Mouse (Mus musculus) erythroid progenitor cell, adult 5-6 weeks (primary cell): Measurements from ENCODE around the gene Gm45785. TPM values are rescaled to one million over a fixed set of nuclear protein-coding genes. Genes with fewer than 3 reads are reported as not detected.

Experiments used
- total RNA-seq, 2 experiments: library from RNA; stranded (forward) in 1 of 2; stranded (reverse) in 1 of 2; fragments of 150-400 nt in 1 of 2; fragments of 186-747, 209-891 nt in 1 of 2; gene quantifications; 2 replicates each; pipeline versions ENCODE4 v1.2.3 to v1.2.4; 2015 to 2017; ENCODE audit warnings: low replicate concordance in 2 of 2

The Gm45785 gene
- total RNA-seq, 2 experiments from 2014 or later: not detected

Other genes starting within 250 kb of the Gm45785 start
- gene Olfr61, start 227.4 kb downstream of the Gm45785 start, total RNA-seq (2015; ENCODE audit: low replicate concordance): not detected in 2 replicates
- gene Olfr61, start 227.4 kb downstream of the Gm45785 start, total RNA-seq (2017; ENCODE audit: low replicate concordance): not detected in 2 replicates
- not detected in 2 replicates for gene Olfr53, start 209.9 kb downstream of the Gm45785 start, total RNA-seq (2015; ENCODE audit: low replicate concordance)
- gene Olfr53, start 209.9 kb downstream of the Gm45785 start, total RNA-seq (2017; ENCODE audit: low replicate concordance): not detected in 2 replicates
- gene Olfr539, start 196.4 kb downstream of the Gm45785 start, total RNA-seq (2015; ENCODE audit: low replicate concordance): not detected in 2 replicates
- not detected in 2 replicates for gene Olfr539, start 196.4 kb downstream of the Gm45785 start, total RNA-seq (2017; ENCODE audit: low replicate concordance)
- not detected in 2 replicates for gene Olfr45, start 174.4 kb downstream of the Gm45785 start, total RNA-seq (2015; ENCODE audit: low replicate concordance)
- not detected in 2 replicates for gene Olfr45, start 174.4 kb downstream of the Gm45785 start, total RNA-seq (2017; ENCODE audit: low replicate concordance)
- not detected in 2 replicates for gene Olfr541, start 159.1 kb downstream of the Gm45785 start, total RNA-seq (2015; ENCODE audit: low replicate concordance)
- gene Olfr541, start 159.1 kb downstream of the Gm45785 start, total RNA-seq (2017; ENCODE audit: low replicate concordance): not detected in 2 replicates
- not detected in 2 replicates for gene Cyp2e1, start 92.6 kb downstream of the Gm45785 start, total RNA-seq (2015; ENCODE audit: low replicate concordance)
- gene Cyp2e1, start 92.6 kb downstream of the Gm45785 start, total RNA-seq (2017; ENCODE audit: low replicate concordance): not detected in 2 replicates
- gene Syce1, start 68.5 kb downstream of the Gm45785 start, total RNA-seq (2015; ENCODE audit: low replicate concordance): 1.8 TPM in 1 of 2 replicates, not detected in the other
- not detected in 2 replicates for gene Syce1, start 68.5 kb downstream of the Gm45785 start, total RNA-seq (2017; ENCODE audit: low replicate concordance)
- gene Zfp941, start 34.2 kb downstream of the Gm45785 start, total RNA-seq (2015; ENCODE audit: low replicate concordance): 0.36 TPM in 1 of 2 replicates, not detected in the other
- gene Zfp941, start 34.2 kb downstream of the Gm45785 start, total RNA-seq (2017; ENCODE audit: low replicate concordance): not detected in 2 replicates
- not detected in 2 replicates for gene Urah, start 21.3 kb downstream of the Gm45785 start, total RNA-seq (2015; ENCODE audit: low replicate concordance)
- gene Urah, start 21.3 kb downstream of the Gm45785 start, total RNA-seq (2017; ENCODE audit: low replicate concordance): not detected in 2 replicates
- gene Scgb1c1, start 10.8 kb downstream of the Gm45785 start, total RNA-seq (2015; ENCODE audit: low replicate concordance): not detected in 2 replicates
- gene Scgb1c1, start 10.8 kb downstream of the Gm45785 start, total RNA-seq (2017; ENCODE audit: low replicate concordance): not detected in 2 replicates
- gene Odf3, start 8.5 kb downstream of the Gm45785 start, total RNA-seq (2015; ENCODE audit: low replicate concordance): not detected in 2 replicates
- not detected in 2 replicates for gene Odf3, start 8.5 kb downstream of the Gm45785 start, total RNA-seq (2017; ENCODE audit: low replicate concordance)
- gene Ric8a, start 626 bp upstream of the Gm45785 start, total RNA-seq (2015; ENCODE audit: low replicate concordance): 19.1 and 49.5 TPM in 2 replicates
- 12.1 and 22.2 TPM in 2 replicates for gene Ric8a, start 626 bp upstream of the Gm45785 start, total RNA-seq (2017; ENCODE audit: low replicate concordance)
- 7.6 and 9.2 TPM in 2 replicates for gene Bet1l, start 1.2 kb upstream of the Gm45785 start, total RNA-seq (2015; ENCODE audit: low replicate concordance)
- 9.0 and 9.4 TPM in 2 replicates for gene Bet1l, start 1.2 kb upstream of the Gm45785 start, total RNA-seq (2017; ENCODE audit: low replicate concordance)
- 74.2 and 90.1 TPM in 2 replicates for gene Psmd13, start 25.6 kb upstream of the Gm45785 start, total RNA-seq (2015; ENCODE audit: low replicate concordance)
- 136 and 162 TPM in 2 replicates for gene Psmd13, start 25.6 kb upstream of the Gm45785 start, total RNA-seq (2017; ENCODE audit: low replicate concordance)
- 14.4 and 16.3 TPM in 2 replicates for gene Sirt3, start 26.0 kb upstream of the Gm45785 start, total RNA-seq (2015; ENCODE audit: low replicate concordance)
- gene Sirt3, start 26.0 kb upstream of the Gm45785 start, total RNA-seq (2017; ENCODE audit: low replicate concordance): 6.5 and 13.5 TPM in 2 replicates
- not detected in 2 replicates for gene Cox8b, start 44.1 kb upstream of the Gm45785 start, total RNA-seq (2015; ENCODE audit: low replicate concordance)
- not detected in 2 replicates for gene Cox8b, start 44.1 kb upstream of the Gm45785 start, total RNA-seq (2017; ENCODE audit: low replicate concordance)
- not detected in 2 replicates for gene Nlrp6, start 64.6 kb upstream of the Gm45785 start, total RNA-seq (2015; ENCODE audit: low replicate concordance)
- not detected in 2 replicates for gene Nlrp6, start 64.6 kb upstream of the Gm45785 start, total RNA-seq (2017; ENCODE audit: low replicate concordance)
- 0.72 TPM in 1 of 2 replicates, not detected in the other for gene Pgghg, start 85.1 kb upstream of the Gm45785 start, total RNA-seq (2015; ENCODE audit: low replicate concordance)
- gene Pgghg, start 85.1 kb upstream of the Gm45785 start, total RNA-seq (2017; ENCODE audit: low replicate concordance): 0.90 and 1.3 TPM in 2 replicates
- gene Ifitm5, start 94.0 kb upstream of the Gm45785 start, total RNA-seq (2015; ENCODE audit: low replicate concordance): not detected in 2 replicates
- not detected in 2 replicates for gene Ifitm5, start 94.0 kb upstream of the Gm45785 start, total RNA-seq (2017; ENCODE audit: low replicate concordance)
- not detected in 2 replicates for gene Gm45717, start 99.6 kb upstream of the Gm45785 start, total RNA-seq (2015; ENCODE audit: low replicate concordance)
- gene Gm45717, start 99.6 kb upstream of the Gm45785 start, total RNA-seq (2017; ENCODE audit: low replicate concordance): not detected in 2 replicates
- gene Ifitm2, start 99.7 kb upstream of the Gm45785 start, total RNA-seq (2015; ENCODE audit: low replicate concordance): 61.6 and 73.4 TPM in 2 replicates
- gene Ifitm2, start 99.7 kb upstream of the Gm45785 start, total RNA-seq (2017; ENCODE audit: low replicate concordance): 14.5 and 51.7 TPM in 2 replicates
- gene Ifitm1, start 110.9 kb upstream of the Gm45785 start, total RNA-seq (2015; ENCODE audit: low replicate concordance): 31.0 TPM in 1 of 2 replicates, not detected in the other
- gene Ifitm1, start 110.9 kb upstream of the Gm45785 start, total RNA-seq (2017; ENCODE audit: low replicate concordance): 0.90 and 20.6 TPM in 2 replicates
- gene Ifitm3, start 154.4 kb upstream of the Gm45785 start, total RNA-seq (2015; ENCODE audit: low replicate concordance): 156 and 271 TPM in 2 replicates
- 73.5 and 106 TPM in 2 replicates for gene Ifitm3, start 154.4 kb upstream of the Gm45785 start, total RNA-seq (2017; ENCODE audit: low replicate concordance)
- gene Ifitm6, start 161.6 kb upstream of the Gm45785 start, total RNA-seq (2015; ENCODE audit: low replicate concordance): 172 and 212 TPM in 2 replicates
- gene Ifitm6, start 161.6 kb upstream of the Gm45785 start, total RNA-seq (2017; ENCODE audit: low replicate concordance): 65.6 and 95.9 TPM in 2 replicates
- gene Gm17387, start 172.8 kb upstream of the Gm45785 start, total RNA-seq (2015; ENCODE audit: low replicate concordance): not detected in 2 replicates
- gene Gm17387, start 172.8 kb upstream of the Gm45785 start, total RNA-seq (2017; ENCODE audit: low replicate concordance): not detected in 2 replicates
- gene B4galnt4, start 204.8 kb upstream of the Gm45785 start, total RNA-seq (2015; ENCODE audit: low replicate concordance): not detected in 2 replicates
- gene B4galnt4, start 204.8 kb upstream of the Gm45785 start, total RNA-seq (2017; ENCODE audit: low replicate concordance): 0.26 TPM in 1 of 2 replicates, not detected in the other
- gene Pkp3, start 221.9 kb upstream of the Gm45785 start, total RNA-seq (2015; ENCODE audit: low replicate concordance): 4.3 TPM in 1 of 2 replicates, not detected in the other
- 0.91 and 1.3 TPM in 2 replicates for gene Pkp3, start 221.9 kb upstream of the Gm45785 start, total RNA-seq (2017; ENCODE audit: low replicate concordance)
- 4.2 and 10.5 TPM in 2 replicates for gene Sigirr, start 244.2 kb upstream of the Gm45785 start, total RNA-seq (2015; ENCODE audit: low replicate concordance)
- 1.5 TPM in 1 of 2 replicates, not detected in the other for gene Sigirr, start 244.2 kb upstream of the Gm45785 start, total RNA-seq (2017; ENCODE audit: low replicate concordance)